Mouse (Mus musculus) T-helper 1 cell (primary cell): ENCODE measurements around the gene Gabra3.

Experiments
- in situ Hi-C: fragments of 300-600 bp; cut with MboI, MseI; formaldehyde crosslinking; loops from one replicate; pipeline ENCODE4 v1.15.1; 2025; ENCODE audit warnings: high pct_unique_total_duplicates

The Gabra3 gene

DNA sequence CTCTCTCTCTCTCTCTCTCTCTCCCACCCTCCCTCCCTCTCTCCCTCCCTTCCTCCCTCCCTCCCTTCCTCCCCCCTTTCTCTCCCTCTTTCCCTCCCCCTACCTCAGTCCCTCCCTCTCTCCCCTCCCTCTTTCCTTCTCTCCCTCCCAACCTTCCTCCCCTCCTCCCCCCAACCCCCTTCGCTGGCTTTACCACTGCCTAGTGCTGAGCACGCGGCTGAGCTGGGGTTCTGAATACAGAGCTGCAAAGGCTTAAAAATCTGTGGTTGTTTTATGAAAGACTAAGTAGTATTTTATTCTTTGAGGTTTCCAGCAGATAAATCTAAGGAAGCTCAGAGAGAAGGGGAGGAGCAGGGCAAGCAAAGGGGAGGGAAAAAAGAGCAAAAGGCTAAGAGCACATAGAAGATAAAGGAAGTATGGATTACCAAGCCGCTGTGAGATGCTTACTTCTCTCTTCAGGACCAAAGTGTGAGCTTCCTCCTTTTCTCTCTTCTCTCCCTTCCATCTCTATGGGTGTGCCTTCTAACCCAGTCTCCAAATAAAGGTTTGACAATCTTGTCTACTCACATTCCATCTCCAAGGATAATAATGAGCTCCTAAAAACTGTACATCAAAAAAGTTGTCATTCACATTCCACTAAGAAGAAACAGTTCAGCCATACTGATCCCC lies at the start of gene Gabra3:
Gabra3 (minus strand) TSS at position 619 of the 669 bp plus-strand sequence.
- in situ Hi-C loops = no loop called here

DNA sequence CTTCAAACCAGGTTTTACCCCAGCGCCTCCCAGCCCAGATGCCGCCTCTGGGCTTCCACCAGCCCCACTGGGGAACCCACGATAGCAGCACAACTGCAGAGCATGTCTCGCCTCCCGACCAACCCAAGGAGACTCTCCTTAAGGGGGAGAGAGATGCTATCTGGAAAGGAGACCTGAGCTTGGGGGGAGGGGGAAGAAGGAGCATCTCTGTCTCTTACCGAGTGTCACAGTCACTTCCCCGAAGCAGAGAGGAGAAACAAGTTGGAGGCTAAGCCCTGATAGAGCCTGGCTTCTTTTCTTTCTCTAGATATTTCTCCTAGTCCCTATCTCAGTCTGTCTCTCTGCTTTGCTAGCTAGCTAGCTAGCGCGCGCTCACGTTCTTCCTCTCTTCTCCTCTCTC lies 859 bp downstream of the Gabra3 start:
- in situ Hi-C loops = no loop called here

DNA sequence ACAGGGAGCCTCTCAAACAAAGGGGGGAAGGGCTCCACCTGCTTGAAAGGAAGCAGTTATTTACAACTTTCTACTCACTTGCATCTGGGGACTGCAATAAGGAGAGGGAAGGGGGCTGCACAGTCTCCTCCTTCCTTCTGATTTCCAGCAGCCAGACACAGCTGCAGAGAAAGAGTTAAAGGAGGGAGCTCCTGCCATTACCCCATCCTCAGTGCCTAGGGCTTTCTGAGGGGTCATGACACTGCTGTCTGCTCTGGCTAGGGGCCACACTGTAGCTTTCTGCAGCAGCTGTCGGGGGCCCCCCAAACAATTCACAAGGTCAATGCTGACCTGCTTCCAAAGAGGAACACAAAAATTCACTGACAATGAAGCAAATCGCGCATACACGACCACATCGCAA lies 1.3 kb downstream of the Gabra3 start:
- in situ Hi-C loops = no loop called here

DNA sequence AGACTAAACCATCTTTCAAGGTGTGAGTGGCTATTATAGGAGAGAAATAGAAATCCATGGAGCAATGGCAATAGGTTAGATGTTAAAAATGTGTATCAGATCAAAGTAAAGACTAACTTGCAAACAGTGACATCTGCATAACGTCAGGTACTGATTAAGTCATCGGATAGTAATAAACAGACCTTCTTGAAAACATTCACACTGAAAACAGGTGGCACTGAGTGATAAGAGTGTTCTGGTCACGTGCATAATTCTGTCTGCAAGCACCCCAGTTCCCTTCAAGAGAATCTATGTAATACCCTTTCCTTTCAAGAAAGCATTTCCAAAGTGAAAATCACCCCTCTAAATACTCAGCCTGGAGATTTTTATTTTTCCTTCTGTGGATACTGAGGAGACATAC lies 6.0 kb downstream of the Gabra3 start:
- in situ Hi-C loops = no loop called here

DNA sequence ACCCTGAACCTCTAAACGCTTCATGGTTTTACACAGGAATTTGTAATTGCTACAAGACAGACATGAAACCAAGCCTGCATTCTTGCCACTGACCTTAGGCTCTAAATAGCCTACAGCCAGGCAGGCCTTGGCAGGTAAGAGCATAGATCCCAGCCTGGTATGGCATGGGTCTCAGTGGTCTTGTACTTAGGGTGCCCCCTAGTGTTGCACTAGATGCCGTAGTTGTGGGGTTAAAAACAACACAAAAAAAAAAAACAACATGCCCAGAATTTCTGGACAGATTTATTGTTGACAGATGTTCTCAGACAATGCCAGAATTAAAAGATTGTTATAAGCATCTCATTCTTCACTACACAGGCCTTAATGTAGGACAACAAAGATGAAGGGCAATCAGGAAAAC lies 12.0 kb downstream of the Gabra3 start:
- in situ Hi-C loops = no loop called here

DNA sequence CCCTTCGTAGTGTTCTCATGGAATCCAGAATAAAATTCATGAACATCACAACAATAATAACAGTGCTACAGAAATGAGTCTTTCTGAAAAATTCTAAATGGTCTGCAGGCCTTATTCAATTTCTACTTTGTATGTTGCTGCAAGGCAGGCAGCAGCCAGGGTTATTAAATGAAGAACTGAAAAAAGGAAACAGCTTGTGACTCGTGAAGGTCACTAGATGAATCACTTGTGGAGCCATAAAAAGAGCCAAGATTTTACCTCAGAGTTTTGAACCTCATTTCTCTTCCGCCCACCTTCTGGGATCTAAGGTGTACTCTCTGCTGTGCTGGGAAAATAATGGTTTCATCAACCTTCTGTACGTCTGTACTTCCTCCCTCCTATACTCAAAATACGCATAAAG lies 159.4 kb downstream of the Gabra3 start:
- in situ Hi-C loops = no loop called here

DNA sequence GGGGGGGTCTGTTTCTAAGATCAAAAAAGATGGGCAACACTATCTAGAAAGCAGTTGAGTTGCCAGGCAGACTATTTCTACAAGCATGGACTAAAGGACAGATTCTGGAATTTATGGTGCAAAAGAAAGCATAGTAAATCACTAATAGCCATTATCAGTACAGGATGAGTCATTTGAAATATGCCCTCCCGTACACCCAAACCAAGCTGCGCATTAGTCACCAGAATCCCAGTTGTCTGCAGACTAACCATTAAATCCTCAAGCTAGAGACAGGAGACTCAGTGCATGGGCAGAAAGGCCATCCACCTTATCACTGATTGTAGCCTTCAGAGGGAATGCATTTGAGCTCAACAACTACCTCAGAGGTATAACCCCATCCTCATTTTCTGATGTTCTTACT lies 166.8 kb downstream of the Gabra3 start:
- in situ Hi-C loops = no loop called here

DNA sequence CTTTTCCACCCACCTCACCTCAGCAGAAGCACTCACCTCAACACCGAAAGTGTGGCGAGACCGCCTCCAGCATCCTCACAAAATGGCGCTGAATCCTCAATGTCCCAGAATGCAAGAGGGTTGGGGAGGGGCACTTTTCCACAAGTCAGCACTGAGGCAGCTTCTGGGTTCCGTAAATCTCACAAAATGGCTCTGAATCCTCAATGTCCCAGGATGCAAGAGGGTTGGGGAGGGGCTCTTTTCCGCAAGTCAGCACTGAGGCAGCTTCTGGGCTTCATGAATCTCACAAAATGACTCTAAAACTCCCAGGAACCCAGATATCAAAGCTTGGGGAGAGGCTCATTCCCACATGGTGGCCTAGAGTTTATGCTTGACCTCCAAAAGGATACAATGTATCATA lies 269.9 kb downstream of the Gabra3 start, which contains the start of gene Magea10:
Magea10 (minus strand) TSS at position 101 of the 400 bp plus-strand sequence.
- in situ Hi-C loops = no loop called here
